Mouse (Mus musculus) testis, adult 2 months (tissue): ENCODE data around the gene Cpxm2.

ENCODE experiments used
- CTCF ChIP-seq: fragments of 200-500 bp; IDR thresholded peaks from 2 replicates; pipeline ENCODE4 v1.5.1; 2012; ENCODE audit warnings: low read depth, mild to moderate bottlenecking, inconsistent platforms, low read length, moderate library complexity; ENCODE audit not compliant: control insufficient read depth, insufficient read depth, insufficient replicate concordance
- POLR2A ChIP-seq: fragments of 200-500 bp; IDR thresholded peaks from 2 replicates; pipeline ENCODE4 v1.6.1; 2012; ENCODE audit warnings: low read depth, mild to moderate bottlenecking, inconsistent platforms, low read length, moderate library complexity; ENCODE audit not compliant: control insufficient read depth

- no peak for TF ChIP-seq CTCF
- no peak for TF ChIP-seq POLR2A
Measured at GRCm38 (mm10) chr7:132196581-132196980, 42.0 kb upstream of the Cpxm2 start.
